Mouse (Mus musculus): ENCODE measurements at regions not wholly inside any gene's neighbourhood (a gene's known extent, or its start where the extent isn't known, plus 50 kb on each side); places are given as distances from the start of the nearest gene placed in this dataset.

GRCm38 (mm10) chr11:19203518-19203900 lies 184.7 kb upstream of the Meis1 start:
- DNase-seq (ENCODE audit: low spot score): no peak
- Histone ChIP-seq H3K9me3 (ENCODE audit: control insufficient read depth, low read length) (no peaks in the 10 kb centered on the region), H3K4me1 (replicated peaks; ENCODE audit: control insufficient read depth, insufficient read depth, low read length) (no peaks in the 10 kb centered on the region), H3K9ac (ENCODE audit: low read depth, low read length) (no peak overlapping the region), H3K4me3 (ENCODE audit: low read depth, low read length) (no peak overlapping the region), H3K27ac (ENCODE audit: low read depth, low read length) (no peak overlapping the region), H3K27me3 (replicated peaks; ENCODE audit: control insufficient read depth, insufficient read depth, low read length) (no peaks in the 10 kb centered on the region), H3K4me2 (no peak overlapping the region), H3K36me3 (ENCODE audit: control insufficient read depth, insufficient read depth, low read length) (no peaks in the 10 kb centered on the region)
- ATAC-seq (replicated peaks; ENCODE audit: low FRiP score): no peak
- WGBS: 76% methylated on average over 4 of the region's 4 CpGs

GRCm38 (mm10) chr11:19203968-19204367 lies 185.2 kb upstream of the Meis1 start:
- Histone ChIP-seq H3K4me3 (ENCODE audit: low read depth, low read length) (no peak overlapping the region), H3K36me3 (ENCODE audit: control insufficient read depth, insufficient read depth, low read length) (no peaks in the 10 kb centered on the region), H3K4me1 (replicated peaks; ENCODE audit: control insufficient read depth, insufficient read depth, low read length) (no peaks in the 10 kb centered on the region), H3K4me2 (no peak overlapping the region), H3K9ac (ENCODE audit: low read depth, low read length) (no peak overlapping the region), H3K27me3 (replicated peaks; ENCODE audit: control insufficient read depth, insufficient read depth, low read length) (no peaks in the 10 kb centered on the region), H3K9me3 (ENCODE audit: control insufficient read depth, low read length) (no peaks in the 10 kb centered on the region), H3K27ac (ENCODE audit: low read depth, low read length) (no peak overlapping the region)
- DNase-seq (ENCODE audit: low spot score): no peak
- 79% methylated on average over 5 of the region's 5 CpGs for WGBS
- no peak for ATAC-seq (replicated peaks; ENCODE audit: low FRiP score)

- no peak overlapping the region for H3K27ac ChIP-seq (ENCODE audit: low read depth, low read length)
- DNase-seq (ENCODE audit: low spot score): no peak
Observed at GRCm38 (mm10) chr11:19204521-19204920, 185.7 kb upstream of the Meis1 start.

GRCm38 (mm10) chr11:19205174-19205573 lies 186.4 kb upstream of the Meis1 start:
- Histone ChIP-seq H3K27ac (ENCODE audit: low read depth, low read length) (no peak overlapping the region), H3K27me3 (replicated peaks; ENCODE audit: control insufficient read depth, insufficient read depth, low read length) (no peaks in the 10 kb centered on the region), H3K9ac (ENCODE audit: low read depth, low read length) (no peak overlapping the region), H3K4me1 (replicated peaks; ENCODE audit: control insufficient read depth, insufficient read depth, low read length) (no peaks in the 10 kb centered on the region), H3K36me3 (ENCODE audit: control insufficient read depth, insufficient read depth, low read length) (no peaks in the 10 kb centered on the region), H3K4me3 (ENCODE audit: low read depth, low read length) (no peak overlapping the region), H3K4me2 (no peak overlapping the region), H3K9me3 (ENCODE audit: control insufficient read depth, low read length) (no peaks in the 10 kb centered on the region)
- ATAC-seq (replicated peaks; ENCODE audit: low FRiP score) (no peak), DNase-seq (ENCODE audit: low spot score) (no peak)

More at GRCm38 (mm10) chr11:19204521-19204920, 185.7 kb upstream of the Meis1 start:
- WGBS: 64% methylated on average over 7 of the region's 7 CpGs
- no peaks in the 10 kb centered on the region for H3K9me3 ChIP-seq (ENCODE audit: control insufficient read depth, low read length)
- no peak overlapping the region for H3K4me2 ChIP-seq
- no peaks in the 10 kb centered on the region for H3K27me3 ChIP-seq (replicated peaks; ENCODE audit: control insufficient read depth, insufficient read depth, low read length)
- H3K4me1 ChIP-seq (replicated peaks; ENCODE audit: control insufficient read depth, insufficient read depth, low read length): no peaks in the 10 kb centered on the region
- no peak for ATAC-seq (replicated peaks; ENCODE audit: low FRiP score)
- no peak overlapping the region for H3K9ac ChIP-seq (ENCODE audit: low read depth, low read length)
- H3K4me3 ChIP-seq (ENCODE audit: low read depth, low read length): no peak overlapping the region
- H3K36me3 ChIP-seq (ENCODE audit: control insufficient read depth, insufficient read depth, low read length): no peaks in the 10 kb centered on the region

GRCm38 (mm10) chr11:19219476-19219875 lies 200.7 kb upstream of the Meis1 start:
- no peak for DNase-seq (ENCODE audit: low spot score)
- no peak overlapping the region for H3K4me2 ChIP-seq
- H3K36me3 ChIP-seq (ENCODE audit: control insufficient read depth, insufficient read depth, low read length): no peaks in the 10 kb centered on the region
- H3K9ac ChIP-seq (ENCODE audit: low read depth, low read length): no peak overlapping the region
- no peaks in the 10 kb centered on the region for H3K9me3 ChIP-seq (ENCODE audit: control insufficient read depth, low read length)
- no peak overlapping the region for H3K4me3 ChIP-seq (ENCODE audit: low read depth, low read length)
- WGBS: 87% methylated on average over 3 of the region's 3 CpGs
- H3K27me3 ChIP-seq (replicated peaks; ENCODE audit: control insufficient read depth, insufficient read depth, low read length): no peaks in the 10 kb centered on the region; the same call in 1 of the 2 replicates
- no peak overlapping the region for H3K27ac ChIP-seq (ENCODE audit: low read depth, low read length)
- ATAC-seq (replicated peaks; ENCODE audit: low FRiP score): no peak
- H3K4me1 ChIP-seq (replicated peaks; ENCODE audit: control insufficient read depth, insufficient read depth, low read length): no peaks in the 10 kb centered on the region

- Histone ChIP-seq H3K27me3 (replicated peaks; ENCODE audit: control insufficient read depth, insufficient read depth, low read length) (no peaks in the 10 kb centered on the region; the same call in 1 of the 2 replicates), H3K4me3 (ENCODE audit: low read depth, low read length) (no peak overlapping the region), H3K9me3 (ENCODE audit: control insufficient read depth, low read length) (no peaks in the 10 kb centered on the region), H3K4me2 (no peak overlapping the region), H3K4me1 (replicated peaks; ENCODE audit: control insufficient read depth, insufficient read depth, low read length) (no peaks in the 10 kb centered on the region), H3K9ac (ENCODE audit: low read depth, low read length) (no peak overlapping the region), H3K27ac (ENCODE audit: low read depth, low read length) (no peak overlapping the region), H3K36me3 (ENCODE audit: control insufficient read depth, insufficient read depth, low read length) (no peaks in the 10 kb centered on the region)
- no peak for ATAC-seq (replicated peaks; ENCODE audit: low FRiP score)
- no peak for DNase-seq (ENCODE audit: low spot score)
- WGBS: 40% methylated on average over 1 of the region's 1 CpGs
Observed at GRCm38 (mm10) chr11:19221442-19221841, 202.7 kb upstream of the Meis1 start.

- no peak overlapping the region for H3K4me3 ChIP-seq (ENCODE audit: low read depth, low read length)
- no peaks in the 10 kb centered on the region for H3K9me3 ChIP-seq (ENCODE audit: control insufficient read depth, low read length)
- DNase-seq (ENCODE audit: low spot score) (no peak), ATAC-seq (replicated peaks; ENCODE audit: low FRiP score) (no peak)
- H3K4me2 ChIP-seq: no peak overlapping the region
- no peak overlapping the region for H3K27ac ChIP-seq (ENCODE audit: low read depth, low read length)
- no peaks in the 10 kb centered on the region for H3K36me3 ChIP-seq (ENCODE audit: control insufficient read depth, insufficient read depth, low read length)
- H3K9ac ChIP-seq (ENCODE audit: low read depth, low read length): no peak overlapping the region
- no peaks in the 10 kb centered on the region for H3K4me1 ChIP-seq (replicated peaks; ENCODE audit: control insufficient read depth, insufficient read depth, low read length)
- no peaks in the 10 kb centered on the region; the same call in 1 of the 2 replicates for H3K27me3 ChIP-seq (replicated peaks; ENCODE audit: control insufficient read depth, insufficient read depth, low read length)
- WGBS: 76% methylated on average over 2 of the region's 2 CpGs
Observed at GRCm38 (mm10) chr11:19226756-19227155, 208.0 kb upstream of the Meis1 start.

GRCm38 (mm10) chr11:19227716-19228115 lies 208.9 kb upstream of the Meis1 start:
- 72% methylated on average over 4 of the region's 4 CpGs for WGBS
- no peak overlapping the region for H3K9ac ChIP-seq (ENCODE audit: low read depth, low read length)
- no peak for DNase-seq (ENCODE audit: low spot score)
- H3K27ac ChIP-seq (ENCODE audit: low read depth, low read length): no peak overlapping the region
- no peak overlapping the region for H3K4me3 ChIP-seq (ENCODE audit: low read depth, low read length)
- H3K4me2 ChIP-seq: no peak overlapping the region
- no peaks in the 10 kb centered on the region for H3K36me3 ChIP-seq (ENCODE audit: control insufficient read depth, insufficient read depth, low read length)
- H3K4me1 ChIP-seq (replicated peaks; ENCODE audit: control insufficient read depth, insufficient read depth, low read length): no peaks in the 10 kb centered on the region
- no peaks in the 10 kb centered on the region; the same call in 1 of the 2 replicates for H3K27me3 ChIP-seq (replicated peaks; ENCODE audit: control insufficient read depth, insufficient read depth, low read length)
- ATAC-seq (replicated peaks; ENCODE audit: low FRiP score): no peak
- H3K9me3 ChIP-seq (ENCODE audit: control insufficient read depth, low read length): no peaks in the 10 kb centered on the region

GRCm38 (mm10) chr11:19246390-19247114 lies 227.8 kb upstream of the Meis1 start:
- Histone ChIP-seq H3K9me3 (ENCODE audit: control insufficient read depth, low read length) (no peaks in the 10 kb centered on the region), H3K4me1 (replicated peaks; ENCODE audit: control insufficient read depth, insufficient read depth, low read length) (no peaks in the 10 kb centered on the region), H3K4me3 (ENCODE audit: low read depth, low read length) (no peak overlapping the region), H3K4me2 (no peak overlapping the region), H3K27ac (ENCODE audit: low read depth, low read length) (no peak overlapping the region), H3K9ac (ENCODE audit: low read depth, low read length) (no peak overlapping the region), H3K27me3 (replicated peaks; ENCODE audit: control insufficient read depth, insufficient read depth, low read length) (no peaks in the 10 kb centered on the region), H3K36me3 (ENCODE audit: control insufficient read depth, insufficient read depth, low read length) (no peaks in the 10 kb centered on the region)
- DNase-seq (ENCODE audit: low spot score): no peak
- WGBS: 80% methylated on average over 11 of the region's 11 CpGs
- ATAC-seq (replicated peaks; ENCODE audit: low FRiP score): no peak

All from liver, embryonic 11.5 days (tissue).